Mouse (Mus musculus): Measurements from ENCODE around the gene Twist1.

DNA sequence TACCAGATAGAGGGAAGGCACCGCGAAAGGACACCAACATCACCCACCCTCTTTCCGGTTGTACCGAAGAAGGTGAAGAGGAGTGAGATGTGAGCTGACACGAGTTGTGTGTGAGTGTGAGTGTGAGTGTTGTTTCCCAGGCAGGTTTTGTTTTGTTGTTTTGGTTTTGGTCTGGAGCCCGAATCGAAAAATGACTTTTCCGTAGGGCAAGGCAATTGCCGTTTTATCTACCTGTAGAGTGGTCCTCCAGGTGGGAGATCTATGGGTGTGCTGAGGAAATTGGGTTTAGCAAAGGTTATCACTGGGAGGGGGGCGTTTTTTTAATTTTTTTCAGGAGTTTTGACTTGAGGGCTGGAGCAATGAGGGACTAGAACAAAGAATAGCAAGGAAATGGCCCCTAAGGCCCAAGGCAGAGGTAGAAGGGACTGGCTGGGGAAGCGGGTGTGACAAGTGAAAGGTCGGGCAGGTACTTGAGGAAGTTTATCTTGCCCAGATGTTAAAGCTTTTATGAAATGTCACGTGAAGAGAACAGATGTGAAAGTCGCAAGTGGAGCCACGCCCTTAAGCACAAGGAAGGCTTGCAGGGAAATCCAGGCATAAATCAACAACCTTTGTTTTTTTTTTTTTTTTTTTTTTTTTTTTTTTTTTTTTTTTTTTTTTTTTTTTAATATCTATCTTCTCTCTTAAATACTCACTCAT lies 6.3 kb downstream of the Twist1 start:
- no peak for TF ChIP-seq CTCF (IDR thresholded peaks at IDR 0.05; ENCODE audit: low read depth)
- TF ChIP-seq EP300 (IDR thresholded peaks at IDR 0.05; ENCODE audit: low read depth), result no peak
